In the genomic region with DNA sequence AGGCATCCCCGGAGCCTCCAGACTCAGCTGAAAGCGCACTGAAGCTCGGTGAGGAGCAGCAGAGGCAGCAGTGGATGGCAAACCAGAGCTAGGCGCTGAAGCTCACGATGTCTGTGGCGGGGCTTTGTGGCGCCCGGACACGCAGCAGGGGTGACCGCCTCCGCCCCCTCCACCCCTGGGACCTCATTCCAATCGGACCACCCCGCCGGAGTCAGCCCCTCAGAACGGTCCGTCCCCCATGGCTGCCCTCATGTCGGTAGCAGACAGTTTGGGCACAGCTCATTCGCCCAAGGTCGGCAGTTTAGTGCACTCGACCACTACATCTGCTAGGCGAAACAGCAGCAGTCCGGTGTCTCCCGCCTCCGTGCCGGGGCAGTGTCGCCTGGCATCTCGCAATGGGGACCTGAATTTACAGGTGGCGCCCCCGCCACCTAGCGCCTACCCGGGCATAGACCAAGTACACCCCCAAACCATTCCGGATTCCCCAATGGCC, we compare ENCODE assay signal across 9 mouse cellular contexts. TPM values are rescaled to one million over a fixed set of nuclear protein-coding genes. Genes with fewer than 3 reads are reported as not detected.
A peak's percentile ranks its signal among the peaks of the same experiment; 100 is the strongest.
DNase-seq lines count a peak whose midpoint lies in the region; ATAC-seq and TF ChIP-seq lines count a peak whose summit lies in the region.
"Had no signal": no experiment of that assay in that cellular context is flagged by ENCODE, and none has a peak within 500 bp of the region (broad histone marks: within the 10 kb centered on the region; RNA-seq: fewer than 3 reads in every experiment).

No protein-coding gene starts in this region.

- TF ChIP-seq EP300 in heart, adult 2 months (IDR thresholded peaks at IDR 0.05; ENCODE audit: insufficient read depth, low read depth, low read length): no peak

- no peak overlapping the region for H3K27ac ChIP-seq in heart, adult 2 months
- no peak overlapping the region for H3K27ac ChIP-seq in ES-E14 (ENCODE audit: insufficient read depth, low read depth, low read length, poor library complexity, severe bottlenecking)
- H3K27ac ChIP-seq in embryonic facial prominence, embryonic 13.5 days: no peak overlapping the region
- H3K27ac ChIP-seq in intestine, embryonic 14.5 days (ENCODE audit: low read depth): no peak overlapping the region
- no peak overlapping the region for H3K27ac ChIP-seq in stomach, embryonic 15.5 days

- H3K36me3 ChIP-seq in heart, adult 2 months (ENCODE audit: control insufficient read depth, insufficient read depth, low read length): no peaks in the 10 kb centered on the region
- H3K36me3 ChIP-seq in ES-E14 (ENCODE audit: control insufficient read depth, insufficient read depth, low read length, poor library complexity, severe bottlenecking): no peaks in the 10 kb centered on the region
- H3K36me3 ChIP-seq in embryonic facial prominence, embryonic 13.5 days: no peaks in the 10 kb centered on the region
- no peaks in the 10 kb centered on the region for H3K36me3 ChIP-seq in intestine, embryonic 14.5 days (ENCODE audit: control insufficient read depth, insufficient read depth, low read length)
- H3K36me3 ChIP-seq in stomach, embryonic 15.5 days: no peaks in the 10 kb centered on the region
- H3K36me3 ChIP-seq: G1E had no signal

- WGBS in heart, adult 2 months: 3% methylated on average over 32 of the region's 32 CpGs
- 2% methylated on average over 32 of the region's 32 CpGs for WGBS in embryonic facial prominence, embryonic 13.5 days
- WGBS in intestine, embryonic 14.5 days: under 1% methylated on average over 32 of the region's 32 CpGs
- WGBS in stomach, embryonic 15.5 days: 4% methylated on average over 30 of the region's 32 CpGs

- H3K79me2 ChIP-seq in heart, adult 2 months (replicated peaks; ENCODE audit: control insufficient read depth, insufficient read depth, low read length): no peaks in the 10 kb centered on the region

- H3K4me3 ChIP-seq in heart, adult 2 months: peak overlapping the region; percentile 22
- peak overlapping the region; percentile 63 to 66 for H3K4me3 ChIP-seq in ES-E14 (ENCODE audit: insufficient read depth in 1 of 2, low read depth in 1 of 2, low read length in 2 of 2, poor library complexity in 1 of 2, severe bottlenecking in 1 of 2)
- H3K4me3 ChIP-seq in embryonic facial prominence, embryonic 13.5 days: peak overlapping the region; percentile 45
- peak overlapping the region; percentile 34 for H3K4me3 ChIP-seq in intestine, embryonic 14.5 days (ENCODE audit: low read depth, low read length)
- peak overlapping the region; percentile 40 for H3K4me3 ChIP-seq in stomach, embryonic 15.5 days (replicated peaks)

- H3K9ac ChIP-seq in heart, adult 2 months (ENCODE audit: low read depth, low read length): peak overlapping the region; percentile 25; the same call in 1 of the 2 replicates
- peak overlapping the region; percentile 25; the same call in 1 of the 2 replicates for H3K9ac ChIP-seq in ES-E14 (ENCODE audit: insufficient read depth, low read depth, low read length, poor library complexity, severe bottlenecking)
- peak overlapping the region; percentile 64 for H3K9ac ChIP-seq in embryonic facial prominence, embryonic 13.5 days
- H3K9ac ChIP-seq in intestine, embryonic 14.5 days (ENCODE audit: low read length): peak overlapping the region; percentile 22; the same call in 1 of the 2 replicates
- 0 out of 2 replicates have a peak overlapping the region, but pooled peaks have one; percentile 4 for H3K9ac ChIP-seq in stomach, embryonic 15.5 days

- ATAC-seq in embryonic facial prominence, embryonic 13.5 days (ENCODE audit: insufficient number of reproducible peaks, insufficient read depth, low FRiP score, low TSS enrichment, low read depth): 0 out of 2 replicates have a peak, but pooled peaks have one; percentile 15
- ATAC-seq in intestine, embryonic 14.5 days (replicated peaks; ENCODE audit: low FRiP score, low TSS enrichment, low read depth): no peak
- no peak for ATAC-seq in stomach, embryonic 15.5 days (ENCODE audit: insufficient read depth, low FRiP score, low read depth)
- ATAC-seq in granulocyte monocyte progenitor cell, adult 5-6 weeks (replicated peaks; ENCODE audit: poor library complexity, severe bottlenecking): no peak; the same call in 1 of the 2 replicates

- peak; percentile 4 to 20 for DNase-seq in heart, adult 2 months
- DNase-seq in heart, adult 11 months: no peak
- no peak for DNase-seq in ES-E14 (ENCODE audit: low read depth, low spot score)
- peak; percentile 64 for DNase-seq in intestine, embryonic 14.5 days (ENCODE audit: low spot score)
- DNase-seq in lung, postnatal 4 days: peak; percentile 18 to 28

- intact Hi-C loops in heart, adult 2 months (cut with DNase I): no loop called here

- TF ChIP-seq POLR2A in heart, adult 2 months (IDR thresholded peaks at IDR 0.05; ENCODE audit: insufficient read depth, low read depth, low read length): no peak

- in situ Hi-C loops in ES-E14 (cut with MboI; ENCODE audit: low sequenced_read_pairs in 2 of 2, unreplicated experiment in 2 of 2): no loop called here

- H3K27me3 ChIP-seq in heart, adult 2 months (ENCODE audit: control insufficient read depth, insufficient read depth, low read length): peaks cover 5% of the 10 kb centered on the region
- peaks cover 26% of the 10 kb centered on the region for H3K27me3 ChIP-seq in embryonic facial prominence, embryonic 13.5 days
- peaks cover 22% of the 10 kb centered on the region for H3K27me3 ChIP-seq in intestine, embryonic 14.5 days (replicated peaks; ENCODE audit: control insufficient read depth, insufficient read depth, low read length)
- 0 out of 2 replicates have a peak, but pooled peaks cover 6% of the 10 kb centered on the region for H3K27me3 ChIP-seq in stomach, embryonic 15.5 days (replicated peaks)

- TF ChIP-seq CTCF in heart, adult 2 months (IDR thresholded peaks at IDR 0.05): peak; percentile 20; the same call in 1 of the 2 replicates

- no peaks in the 10 kb centered on the region for H3K4me1 ChIP-seq in heart, adult 2 months (ENCODE audit: control insufficient read depth, insufficient read depth, low read length)
- H3K4me1 ChIP-seq in ES-E14 (ENCODE audit: control insufficient read depth in 2 of 2, insufficient read depth in 2 of 2, low read length in 2 of 2, poor library complexity in 1 of 2): peaks cover 0 to 5% of the 10 kb centered on the region in 2 experiments; a peak in 1 of 4 replicates
- H3K4me1 ChIP-seq in embryonic facial prominence, embryonic 13.5 days: peaks cover 8% of the 10 kb centered on the region; the same call in 1 of the 2 replicates
- no peaks in the 10 kb centered on the region for H3K4me1 ChIP-seq in intestine, embryonic 14.5 days (replicated peaks; ENCODE audit: control insufficient read depth, insufficient read depth, low read length)
- H3K4me1 ChIP-seq in stomach, embryonic 15.5 days: no peaks in the 10 kb centered on the region

- no peaks in the 10 kb centered on the region for H3K9me3 ChIP-seq in ES-E14 (ENCODE audit: control insufficient read depth, insufficient read depth, low read depth, low read length)
- peaks cover 5% of the 10 kb centered on the region; the same call in 1 of the 2 replicates for H3K9me3 ChIP-seq in embryonic facial prominence, embryonic 13.5 days
- peaks cover 3% of the 10 kb centered on the region; the same call in 1 of the 2 replicates for H3K9me3 ChIP-seq in intestine, embryonic 14.5 days (ENCODE audit: control insufficient read depth, low read length)
- no peaks in the 10 kb centered on the region for H3K9me3 ChIP-seq in stomach, embryonic 15.5 days

- peak overlapping the region; percentile 85 for H3K4me2 ChIP-seq in embryonic facial prominence, embryonic 13.5 days
- peak overlapping the region; percentile 77 for H3K4me2 ChIP-seq in intestine, embryonic 14.5 days (ENCODE audit: low read length)
- peak overlapping the region; percentile 84 for H3K4me2 ChIP-seq in stomach, embryonic 15.5 days

TF ChIP-seq in ES-E14, 5 proteins besides CTCF, POLR2A, EP300 and RAD21:
- TF ChIP-seq HCFC1 (IDR thresholded peaks at IDR 0.05; ENCODE audit: borderline replicate concordance, insufficient read depth, low read length) (no peak), MAFK (IDR thresholded peaks at IDR 0.05; ENCODE audit: insufficient read depth, low read depth, low read length) (no peak), ZNF384 (IDR thresholded peaks at IDR 0.05; ENCODE audit: low read depth, low read length) (no peak), CHD2 (IDR thresholded peaks at IDR 0.05; ENCODE audit: low read depth, low read length) (no peak), ZC3H11A (IDR thresholded peaks at IDR 0.05; ENCODE audit: borderline replicate concordance, low read depth, low read length) (no peak)
TF ChIP-seq in ES-E14: peak in this region for 0.

RNA-seq across cellular contexts. Expression of gene Morc2a, which starts 19.9 kb away (rescaled TPM):
- total RNA-seq in heart, adult 2 months (2021): 10 to 100 TPM; 16.1 to 18.5 TPM
- 6.6 and 13.4 TPM in 2 replicates for polyA plus RNA-seq in heart, adult 2 months (2012; rRNA removed)
- 34.9 and 36.3 TPM in 2 replicates for total RNA-seq in ES-E14 (2012; rRNA removed)
- polyA plus RNA-seq in embryonic facial prominence, embryonic 13.5 days (2015; fragmentation: Nextera tagmentation; extraction: Ambion mirVana): 35.7 and 38.6 TPM in 2 replicates
- 24.8 and 25.6 TPM in 2 replicates for polyA plus RNA-seq in intestine, embryonic 14.5 days (2014; fragmentation: Nextera tagmentation; extraction: Ambion mirVana)
- 23.4 and 25.8 TPM in 2 replicates for polyA plus RNA-seq in stomach, embryonic 15.5 days (2015; fragmentation: Nextera tagmentation; extraction: Ambion mirVana)
- total RNA-seq in granulocyte monocyte progenitor cell, adult 5-6 weeks (2014; fragmentation: Nextera tagmentation): 31.1 and 46.1 TPM in 2 replicates
- 31.2 and 32.7 TPM in 2 replicates for total RNA-seq in granulocyte monocyte progenitor cell, adult 5-6 weeks (2017)

Comparison
In these comparisons a context has a peak if more than half of its experiments do, and no peak if none do; other contexts are left out.
1. DNase-seq: peak in heart, adult 2 months (2 of 2), intestine, embryonic 14.5 days (single experiment) and lung, postnatal 4 days (2 of 2); none in heart, adult 11 months (single experiment) and ES-E14 (single experiment).
2. H3K9ac ChIP-seq: peak in every context shown above with its lines; median percentile 64 in embryonic facial prominence, embryonic 13.5 days; 25 in heart, adult 2 months; 25 in ES-E14; 22 in intestine, embryonic 14.5 days; 4 in stomach, embryonic 15.5 days.
3. Peak in every context shown above with its lines, with median percentiles within 50 percentile points of each other: H3K4me3 ChIP-seq and H3K4me2 ChIP-seq.